32 mouse cellular contexts compared by ENCODE assay signal in genomic region chr2:124673117-124673516, GRCm38 (mm10).
"Had no signal": no experiment of that assay in that cellular context is flagged by ENCODE, and none has a peak within 500 bp of the region (broad histone marks: within the 10 kb centered on the region; RNA-seq: fewer than 3 reads in every experiment).

No protein-coding gene starts in this region.

- DNase-seq: left cerebral cortex, postnatal 4 days; liver; liver, embryonic 13.5 days; liver, postnatal 0 days; lung, adult 18-20 months; lung, adult 2 months; lung, embryonic 14.5 days; lung, postnatal 10 days; lung, postnatal 14 days; lung, postnatal 36 days; lung, postnatal 4 days; midbrain, embryonic 14.5 days had no signal

- H3K9me3 ChIP-seq: limb, embryonic 10.5 days; limb, embryonic 12.5 days; limb, embryonic 13.5 days; limb, embryonic 15.5 days; liver, embryonic 12.5 days; liver, embryonic 13.5 days; liver, embryonic 15.5 days; lung, embryonic 15.5 days; megakaryocyte, embryonic 14.5 days; midbrain, embryonic 10.5 days; midbrain, embryonic 12.5 days; midbrain, embryonic 13.5 days; midbrain, embryonic 15.5 days; neural tube, embryonic 12.5 days had no signal

- H3K4me2 ChIP-seq: limb, embryonic 12.5 days; limb, embryonic 13.5 days; limb, embryonic 15.5 days; liver, embryonic 11.5 days; liver, embryonic 12.5 days; liver, embryonic 13.5 days; liver, embryonic 15.5 days; lung, embryonic 14.5 days; lung, embryonic 15.5 days; midbrain, embryonic 11.5 days; midbrain, embryonic 12.5 days; midbrain, embryonic 13.5 days; midbrain, embryonic 15.5 days; neural tube, embryonic 12.5 days had no signal

- H3K4me3 ChIP-seq: limb, embryonic 10.5 days; limb, embryonic 12.5 days; limb, embryonic 13.5 days; limb, embryonic 15.5 days; liver, embryonic 12.5 days; liver, embryonic 13.5 days; liver, embryonic 15.5 days; lung, embryonic 15.5 days; megakaryocyte, embryonic 14.5 days; midbrain, embryonic 10.5 days; midbrain, embryonic 12.5 days; midbrain, embryonic 13.5 days; midbrain, embryonic 15.5 days; myocyte; neural tube, embryonic 12.5 days had no signal

- H3K36me3 ChIP-seq: limb, embryonic 10.5 days; limb, embryonic 12.5 days; limb, embryonic 13.5 days; limb, embryonic 15.5 days; liver, embryonic 12.5 days; liver, embryonic 13.5 days; liver, embryonic 15.5 days; lung, embryonic 15.5 days; midbrain, embryonic 10.5 days; midbrain, embryonic 12.5 days; midbrain, embryonic 13.5 days; midbrain, embryonic 15.5 days; neural tube, embryonic 12.5 days had no signal

- H3K9ac ChIP-seq: limb, embryonic 12.5 days; limb, embryonic 13.5 days; limb, embryonic 15.5 days; liver, embryonic 12.5 days; liver, embryonic 13.5 days; liver, embryonic 14.5 days; liver, embryonic 15.5 days; liver, postnatal 0 days; lung, embryonic 14.5 days; lung, embryonic 15.5 days; midbrain, embryonic 12.5 days; midbrain, embryonic 13.5 days; midbrain, embryonic 15.5 days; neural tube, embryonic 12.5 days had no signal

- ATAC-seq: liver, embryonic 12.5 days; liver, postnatal 0 days; lung, postnatal 0 days; midbrain, embryonic 13.5 days; midbrain, embryonic 15.5 days; midbrain, embryonic 16.5 days had no signal

- H3K4me1 ChIP-seq: limb, embryonic 10.5 days; limb, embryonic 12.5 days; limb, embryonic 13.5 days; limb, embryonic 15.5 days; liver, embryonic 12.5 days; liver, embryonic 13.5 days; liver, embryonic 15.5 days; lung, embryonic 15.5 days; midbrain, embryonic 10.5 days; midbrain, embryonic 12.5 days; midbrain, embryonic 13.5 days; midbrain, embryonic 15.5 days; neural tube, embryonic 12.5 days had no signal

- H3K27me3 ChIP-seq: limb, embryonic 12.5 days; limb, embryonic 13.5 days; limb, embryonic 15.5 days; liver, embryonic 12.5 days; liver, embryonic 13.5 days; liver, embryonic 15.5 days; lung, embryonic 15.5 days; midbrain, embryonic 12.5 days; midbrain, embryonic 13.5 days; midbrain, embryonic 15.5 days; neural tube, embryonic 12.5 days had no signal

- H3K27ac ChIP-seq: limb, embryonic 10.5 days; limb, embryonic 12.5 days; limb, embryonic 13.5 days; limb, embryonic 15.5 days; liver, embryonic 12.5 days; liver, embryonic 13.5 days; liver, embryonic 14.5 days; liver, embryonic 15.5 days; lung, embryonic 15.5 days; macrophage; midbrain, embryonic 10.5 days; midbrain, embryonic 12.5 days; midbrain, embryonic 13.5 days; midbrain, embryonic 15.5 days; neural tube, embryonic 12.5 days had no signal
